Mouse (Mus musculus): ENCODE data around the gene Prpf31. TPM values are rescaled to one million over a fixed set of nuclear protein-coding genes. Genes with fewer than 3 reads are reported as not detected.

The Prpf31 gene
- polyA plus RNA-seq, 1 experiment from 2014 or later: 121 TPM

GRCm38 (mm10) chr7:3644348-3644671, 14.5 kb downstream of the Prpf31 start:
- DNase-seq (ENCODE audit: low spot score): no peak
- Histone ChIP-seq H3K27ac (peak overlapping the region; percentile 98; the same call in 1 of the 2 replicates), H3K36me3 (peaks cover 35% of the 10 kb centered on the region), H3K9me3 (no peaks in the 10 kb centered on the region), H3K4me1 (peaks cover 26% of the 10 kb centered on the region), H3K4me3 (peak overlapping the region; percentile 98), H3K27me3 (ENCODE audit: insufficient read depth, poor library complexity, severe bottlenecking) (no peaks in the 10 kb centered on the region)
- WGBS: under 1% methylated on average over 11 of the region's 11 CpGs

GRCm38 (mm10) chr7:3644672-3645487, 15.1 kb downstream of the Prpf31 start, which contains the start of gene Cnot3:
Gene Cnot3, plus strand, starts transcription at chr7:3645268.
- under 1% methylated on average over 58 of the region's 58 CpGs for WGBS
- H3K27me3 ChIP-seq (ENCODE audit: insufficient read depth, poor library complexity, severe bottlenecking): no peaks in the 10 kb centered on the region
- H3K36me3 ChIP-seq: peaks cover 33% of the 10 kb centered on the region
- peak within 1 kb of the TSS; percentile 98 for H3K27ac ChIP-seq
- H3K4me1 ChIP-seq: peaks cover 29% of the 10 kb centered on the region
- H3K9me3 ChIP-seq: no peaks in the 10 kb centered on the region
- H3K4me3 ChIP-seq: peak within 1 kb of the TSS; percentile 98
- DNase-seq (ENCODE audit: low spot score): peak; percentile 100

- peak overlapping the region; percentile 98 for H3K27ac ChIP-seq
- H3K4me1 ChIP-seq: peaks cover 29% of the 10 kb centered on the region
- WGBS: under 1% methylated on average over 45 of the region's 58 CpGs
- peaks cover 33% of the 10 kb centered on the region for H3K36me3 ChIP-seq
- no peaks in the 10 kb centered on the region for H3K9me3 ChIP-seq
- no peaks in the 10 kb centered on the region for H3K27me3 ChIP-seq (ENCODE audit: insufficient read depth, poor library complexity, severe bottlenecking)
- no peak for DNase-seq (ENCODE audit: low spot score)
- peak overlapping the region; percentile 98 for H3K4me3 ChIP-seq
These were observed 15.8 kb downstream of the Prpf31 start for GRCm38 (mm10) chr7:3645488-3646025.

GRCm38 (mm10) chr7:3646188-3646587, 16.4 kb downstream of the Prpf31 start:
- Histone ChIP-seq H3K27ac (peak overlapping the region; percentile 98), H3K36me3 (peaks cover 33% of the 10 kb centered on the region), H3K27me3 (ENCODE audit: insufficient read depth, poor library complexity, severe bottlenecking) (no peaks in the 10 kb centered on the region), H3K9me3 (no peaks in the 10 kb centered on the region), H3K4me1 (peaks cover 29% of the 10 kb centered on the region), H3K4me3 (peak overlapping the region; percentile 98)
- DNase-seq (ENCODE audit: low spot score): no peak
- WGBS: 21% methylated on average over 9 of the region's 9 CpGs

- Histone ChIP-seq H3K27me3 (ENCODE audit: insufficient read depth, poor library complexity, severe bottlenecking) (no peaks in the 10 kb centered on the region), H3K27ac (peak overlapping the region; percentile 98; the same call in 1 of the 2 replicates), H3K4me1 (peaks cover 29% of the 10 kb centered on the region), H3K36me3 (peaks cover 33% of the 10 kb centered on the region), H3K9me3 (no peaks in the 10 kb centered on the region), H3K4me3 (peak overlapping the region; percentile 98)
- WGBS: 62% methylated on average over 4 of the region's 4 CpGs
- DNase-seq (ENCODE audit: low spot score): no peak
These were observed 16.9 kb downstream of the Prpf31 start for GRCm38 (mm10) chr7:3646641-3647040.

GRCm38 (mm10) chr7:3656966-3657365, 27.2 kb downstream of the Prpf31 start:
- H3K36me3 ChIP-seq: peaks cover 100% of the 10 kb centered on the region
- no peak overlapping the region for H3K4me3 ChIP-seq
- H3K27ac ChIP-seq: no peak overlapping the region
- H3K27me3 ChIP-seq (ENCODE audit: insufficient read depth, poor library complexity, severe bottlenecking): no peaks in the 10 kb centered on the region
- no peak for DNase-seq (ENCODE audit: low spot score)
- 79% methylated on average over 4 of the region's 4 CpGs for WGBS
- H3K9me3 ChIP-seq: no peaks in the 10 kb centered on the region
- peaks cover 6% of the 10 kb centered on the region; the same call in 1 of the 2 replicates for H3K4me1 ChIP-seq

- Histone ChIP-seq H3K36me3 (peaks cover 99% of the 10 kb centered on the region), H3K4me1 (peaks cover 7% of the 10 kb centered on the region), H3K9me3 (no peaks in the 10 kb centered on the region), H3K4me3 (no peak overlapping the region), H3K27me3 (ENCODE audit: insufficient read depth, poor library complexity, severe bottlenecking) (no peaks in the 10 kb centered on the region), H3K27ac (no peak overlapping the region)
- 92% methylated on average over 14 of the region's 14 CpGs for whole genome bisulfite sequencing
- no peak for DNase-seq (ENCODE audit: low spot score)
These were observed 28.8 kb downstream of the Prpf31 start for GRCm38 (mm10) chr7:3658578-3658977.

- WGBS: 30% methylated on average over 15 of the region's 15 CpGs
- Histone ChIP-seq H3K27me3 (ENCODE audit: insufficient read depth, poor library complexity, severe bottlenecking) (no peaks in the 10 kb centered on the region), H3K36me3 (peaks cover 40% of the 10 kb centered on the region), H3K4me3 (peak overlapping the region; percentile 80), H3K9me3 (no peaks in the 10 kb centered on the region), H3K27ac (peak overlapping the region; percentile 92), H3K4me1 (peaks cover 28% of the 10 kb centered on the region)
- DNase-seq (ENCODE audit: low spot score): peak; percentile 78
These were observed 34.9 kb downstream of the Prpf31 start for GRCm38 (mm10) chr7:3664524-3665214.

- H3K36me3 ChIP-seq: peaks cover 33% of the 10 kb centered on the region
- peaks cover 28% of the 10 kb centered on the region for H3K4me1 ChIP-seq
- 3% methylated on average over 45 of the region's 45 CpGs for WGBS
- no peaks in the 10 kb centered on the region for H3K27me3 ChIP-seq (ENCODE audit: insufficient read depth, poor library complexity, severe bottlenecking)
- no peaks in the 10 kb centered on the region for H3K9me3 ChIP-seq
- H3K27ac ChIP-seq: peak within 1 kb of the TSS; percentile 92
- peak within 1 kb of the TSS; percentile 80 for H3K4me3 ChIP-seq
- DNase-seq (ENCODE audit: low spot score): peak; percentile 99
These were observed 35.7 kb downstream of the Prpf31 start, which contains the start of gene Leng1 for GRCm38 (mm10) chr7:3665215-3666114. Gene Leng1, minus strand, starts transcription at chr7:3665840.

GRCm38 (mm10) chr7:3666921-3667391, 37.2 kb downstream of the Prpf31 start:
- Histone ChIP-seq H3K4me1 (peaks cover 28% of the 10 kb centered on the region), H3K9me3 (no peaks in the 10 kb centered on the region), H3K4me3 (peak overlapping the region; percentile 43), H3K27ac (peak overlapping the region; percentile 25; the same call in 1 of the 2 replicates), H3K27me3 (ENCODE audit: insufficient read depth, poor library complexity, severe bottlenecking) (no peaks in the 10 kb centered on the region), H3K36me3 (peaks cover 18% of the 10 kb centered on the region)
- 6% methylated on average over 14 of the region's 14 CpGs for WGBS
- no peak for DNase-seq (ENCODE audit: low spot score)

GRCm38 (mm10) chr7:3674507-3675227, 44.9 kb downstream of the Prpf31 start:
- Histone ChIP-seq H3K4me1 (no peaks in the 10 kb centered on the region), H3K27me3 (ENCODE audit: insufficient read depth, poor library complexity, severe bottlenecking) (no peaks in the 10 kb centered on the region), H3K27ac (no peak overlapping the region), H3K36me3 (peaks cover 7% of the 10 kb centered on the region; the same call in 1 of the 2 replicates), H3K4me3 (no peak overlapping the region), H3K9me3 (no peaks in the 10 kb centered on the region)
- 69% methylated on average over 10 of the region's 10 CpGs for WGBS
- peak; percentile 91 for DNase-seq (ENCODE audit: low spot score)

- H3K9me3 ChIP-seq: no peaks in the 10 kb centered on the region
- H3K4me1 ChIP-seq: no peaks in the 10 kb centered on the region
- H3K36me3 ChIP-seq: peaks cover 8% of the 10 kb centered on the region; the same call in 1 of the 2 replicates
- DNase-seq (ENCODE audit: low spot score): no peak
- H3K27ac ChIP-seq: no peak overlapping the region
- no peaks in the 10 kb centered on the region for H3K27me3 ChIP-seq (ENCODE audit: insufficient read depth, poor library complexity, severe bottlenecking)
- 83% methylated on average over 3 of the region's 3 CpGs for whole genome bisulfite sequencing
- no peak overlapping the region for H3K4me3 ChIP-seq
These were observed 45.4 kb downstream of the Prpf31 start for GRCm38 (mm10) chr7:3675228-3675548.
